Mouse (Mus musculus) layer of hippocampus, adult 18-20 months (tissue): ENCODE measurements around the gene Crisp3. TPM values are rescaled to one million over a fixed set of nuclear protein-coding genes. Genes with fewer than 3 reads are reported as not detected.
"Not testable (repeated sequence)": the region's sequence is repeated elsewhere in the genome, so short reads cannot be mapped to it uniquely, and the experiment has no call there.

Source experiments
- DNase-seq, 2 experiments: peaks; one replicate each; pipeline ENCODE4 v3.0.0; 2022; ENCODE audit warnings: low spot score in 2 of 2
- long read RNA-seq: library from polyadenylated mRNA; stranded (forward); transcript quantifications from one replicate; pipeline ENCODE4 v2.0.0, GENCODE M21; 2021
- total RNA-seq, 2 experiments: library from RNA; stranded (reverse); gene quantifications; 2 replicates each; pipeline ENCODE4 v1.2.3; 2021

The Crisp3 gene
- total RNA-seq: not detected
- long read RNA-seq: 0 reads

DNA sequence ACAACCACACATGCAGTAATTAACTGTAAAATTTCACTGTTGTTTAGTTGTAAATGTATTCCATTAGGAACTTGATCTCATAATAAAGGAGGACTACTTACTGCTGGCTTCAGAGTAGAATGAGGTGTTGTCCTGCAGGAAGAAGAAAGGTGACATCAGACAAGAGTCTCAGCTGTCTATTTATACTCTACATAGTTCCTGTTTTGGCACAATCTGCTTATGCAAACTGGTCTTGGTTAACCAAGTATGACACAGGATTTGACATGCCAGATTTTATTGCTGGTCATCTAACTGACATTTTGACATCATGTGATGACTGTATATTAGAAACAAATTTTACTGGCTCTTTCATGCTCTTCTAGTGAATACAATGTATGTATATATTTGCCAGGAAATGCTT lies at the start of gene Crisp3:
Crisp3 (minus strand) TSS at position 154 of the 400 bp plus-strand sequence.
- no peak for DNase-seq

DNA sequence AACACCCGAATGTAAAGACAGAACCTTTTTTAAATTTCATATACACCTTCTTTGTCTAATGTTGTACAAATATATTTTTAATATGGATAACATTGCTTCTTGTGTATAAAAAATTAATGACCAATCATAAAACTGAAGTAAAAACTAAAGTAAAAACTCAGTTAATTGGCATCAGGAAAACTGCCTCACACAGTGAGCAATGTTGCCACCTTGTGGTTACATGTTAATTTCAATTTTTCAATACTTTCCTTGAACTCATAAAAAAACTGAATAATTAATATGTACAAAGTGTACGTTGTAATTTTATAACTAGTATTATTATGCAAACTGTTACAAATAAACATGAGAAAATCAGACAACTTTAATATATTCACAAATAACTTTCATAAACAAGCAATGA lies 43.3 kb upstream of the Crisp3 start:
- no peak for DNase-seq

DNA sequence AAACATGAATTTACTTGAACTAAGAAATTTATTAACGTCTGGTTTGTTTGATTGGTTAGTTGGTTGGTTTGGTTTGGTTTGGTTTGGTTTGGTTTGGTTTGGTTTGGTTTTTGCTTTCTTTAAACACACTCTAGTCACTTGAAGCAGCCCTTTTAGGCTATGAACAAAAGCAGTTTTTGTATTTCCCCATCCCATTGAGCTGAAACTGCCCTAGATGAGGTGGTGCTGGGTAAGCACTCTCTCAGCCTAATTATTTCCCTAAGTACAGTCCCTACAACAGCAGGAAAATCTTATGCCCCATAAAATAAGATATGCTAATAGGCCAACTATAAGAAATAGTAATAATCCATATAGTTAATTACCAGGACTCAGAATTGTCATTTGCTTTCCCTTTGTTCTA lies 33.4 kb upstream of the Crisp3 start:
- DNase-seq: no peak

DNA sequence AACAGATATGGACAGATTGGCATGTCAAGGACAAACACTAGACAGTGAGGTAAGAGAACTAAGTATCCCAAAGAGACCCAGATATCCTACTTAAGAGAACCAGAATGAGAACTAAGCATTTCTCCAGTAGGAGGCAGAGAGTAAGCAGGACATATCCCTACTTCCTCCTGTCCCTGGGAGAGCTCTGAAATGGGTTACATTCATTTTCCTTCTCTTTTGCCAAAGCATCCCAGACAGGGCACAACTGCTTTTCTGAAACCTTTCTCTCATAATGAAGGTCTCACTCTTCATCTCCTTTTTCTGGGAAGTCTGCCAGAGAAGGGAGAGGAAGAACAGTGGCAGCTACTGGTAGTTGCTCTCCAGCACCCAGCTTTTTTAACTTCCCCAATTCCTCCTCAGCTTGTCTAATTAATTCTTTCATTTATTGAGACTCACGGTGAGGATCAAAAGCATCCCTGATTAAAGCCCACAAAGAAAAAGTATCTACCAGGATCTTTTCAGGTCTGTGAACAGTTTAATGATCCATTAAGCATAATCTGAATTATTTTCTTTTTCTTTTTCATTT lies 32.9 kb upstream of the Crisp3 start:
- DNase-seq: no peak

DNA sequence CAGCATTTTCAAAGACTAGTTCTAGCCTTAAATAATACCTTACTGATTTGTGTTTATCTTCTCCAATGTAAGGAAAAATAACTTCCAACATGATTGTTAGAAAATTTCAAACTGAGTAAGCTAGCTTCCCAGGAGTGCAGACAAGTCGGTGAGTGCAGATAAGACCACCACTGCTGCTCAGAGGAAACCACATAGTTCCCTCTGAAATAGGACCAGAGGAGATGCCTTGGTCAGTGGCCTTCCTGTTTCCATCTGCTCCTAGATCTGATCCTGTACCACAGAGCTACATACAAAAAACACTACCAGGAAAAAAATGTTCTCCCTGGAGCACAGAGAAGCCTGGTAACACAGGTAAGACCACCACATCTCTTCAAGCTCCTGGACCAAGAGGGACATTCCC lies 10.4 kb upstream of the Crisp3 start:
- DNase-seq: no peak

DNA sequence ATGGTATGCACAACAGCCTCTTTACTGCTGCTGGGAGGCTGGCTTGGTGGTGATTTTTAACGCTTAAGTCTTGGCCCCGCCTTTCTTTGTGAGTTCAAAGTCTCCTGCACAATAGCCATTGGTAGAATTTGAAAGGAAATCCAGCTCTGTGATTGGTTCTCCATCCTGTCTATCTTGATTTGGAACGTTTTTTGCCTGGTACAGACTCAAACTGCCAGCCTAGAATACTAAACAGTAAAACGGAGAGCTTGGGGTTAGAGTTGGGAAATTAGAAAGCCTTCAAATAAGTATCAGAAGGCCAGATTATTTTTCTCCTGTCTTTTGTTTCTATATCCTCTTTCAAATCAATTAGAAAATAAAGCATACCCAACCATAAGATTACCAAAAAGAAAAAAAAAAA lies 33.5 kb downstream of the Crisp3 start, which contains the start of gene Pgk2:
Pgk2 (minus strand) TSS at position 101 of the 400 bp plus-strand sequence.
- DNase-seq: no peak

DNA sequence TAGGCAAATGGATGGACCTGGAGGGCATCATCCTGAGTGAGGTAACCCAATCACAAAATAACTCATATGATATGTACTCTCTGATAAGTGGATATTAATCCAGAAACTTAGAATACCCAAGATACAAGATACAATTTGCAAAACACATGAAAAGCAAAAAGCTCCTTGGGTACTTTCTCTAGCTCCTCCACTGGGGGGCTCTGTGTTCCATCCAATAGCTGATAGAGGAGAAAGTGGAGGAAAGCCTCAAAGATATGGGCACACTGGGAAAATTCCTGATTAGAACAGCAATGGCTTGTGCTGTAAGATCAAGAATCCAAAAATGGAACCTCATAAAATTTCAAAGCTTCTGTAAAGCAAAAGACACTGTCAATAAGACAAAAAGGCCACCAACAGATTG lies 40.3 kb downstream of the Crisp3 start:
- not testable (repeated sequence) for DNase-seq

DNA sequence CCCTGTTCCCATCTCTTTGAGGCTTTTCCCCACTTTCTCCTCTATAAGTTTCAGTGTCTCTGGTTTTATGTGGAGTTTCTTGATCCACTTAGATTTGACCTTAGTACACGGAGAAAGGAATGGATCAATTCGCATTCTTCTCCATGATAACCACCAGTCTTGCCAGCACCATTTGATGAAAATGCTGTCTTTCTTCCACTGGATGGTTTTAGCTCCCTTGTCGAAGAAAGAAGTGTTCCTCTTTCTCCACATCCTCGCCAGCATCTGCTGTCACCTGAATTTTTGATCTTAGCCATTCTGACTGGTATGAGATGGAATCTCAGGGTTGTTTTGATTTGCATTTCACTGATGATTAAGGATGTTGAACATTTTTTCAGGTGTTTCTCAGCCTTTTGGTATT lies 51.9 kb downstream of the Crisp3 start:
- DNase-seq: not testable (repeated sequence)

Other genes with a start within 250 kb of the Crisp3 start
- gene AC192777.2, start 146.8 kb downstream of the Crisp3 start, total RNA-seq: not detected
- gene Pgk2, start 33.6 kb downstream of the Crisp3 start, total RNA-seq: not detected
- gene Crisp1, start 76.9 kb upstream of the Crisp3 start, total RNA-seq: not detected